ENCODE assay signal across 8 mouse cellular contexts in genomic region chr11:65788154-65788553, GRCm38 (mm10). TPM values are rescaled to one million over a fixed set of nuclear protein-coding genes. Genes with fewer than 3 reads are reported as not detected.
A peak's percentile ranks its signal among the peaks of the same experiment; 100 is the strongest.
DNase-seq lines count a peak whose midpoint lies in the region; ATAC-seq and TF ChIP-seq lines count a peak whose summit lies in the region.

TSS of gene Map2k4 (minus strand) at chr11:65788297.

- H3K9ac ChIP-seq in forebrain, embryonic 16.5 days (replicated peaks; ENCODE audit: low read depth, low read length): peak within 1 kb of the TSS; percentile 98
- H3K9ac ChIP-seq in lung, embryonic 14.5 days: peak within 1 kb of the TSS; percentile 97

- H3K27me3 ChIP-seq in forebrain, embryonic 16.5 days (replicated peaks; ENCODE audit: control insufficient read depth, insufficient read depth, low read length): no peaks in the 10 kb centered on the region
- H3K27me3 ChIP-seq in lung, embryonic 14.5 days (ENCODE audit: insufficient read depth, low read length): no peaks in the 10 kb centered on the region
- H3K27me3 ChIP-seq in thymus, adult 2 months (ENCODE audit: control insufficient read depth, insufficient read depth, low read length): no peaks in the 10 kb centered on the region

- TF ChIP-seq CTCF in layer of hippocampus, adult 2 months (conservative IDR thresholded peaks at IDR 0.05): no peak
- no peak for TF ChIP-seq CTCF in lung, embryonic 14.5 days (IDR thresholded peaks at IDR 0.05; ENCODE audit: low read depth)
- no peak for TF ChIP-seq CTCF in olfactory bulb, adult 2 months (IDR thresholded peaks at IDR 0.05; ENCODE audit: insufficient read depth, low read depth, low read length)
- peak; percentile 57; the same call in 1 of the 2 replicates for TF ChIP-seq CTCF in thymus, adult 2 months (IDR thresholded peaks at IDR 0.05; ENCODE audit: borderline replicate concordance, control insufficient read depth, extremely low read depth, insufficient read depth, low read length, poor library complexity)

- peak; percentile 100 for ATAC-seq in forebrain, embryonic 16.5 days
- ATAC-seq in lung, embryonic 14.5 days (ENCODE audit: insufficient read depth): peak; percentile 99

- peak within 1 kb of the TSS; percentile 93 for H3K4me3 ChIP-seq in forebrain, embryonic 16.5 days (replicated peaks; ENCODE audit: low read length)
- H3K4me3 ChIP-seq in layer of hippocampus, adult 2 months: peak within 1 kb of the TSS; percentile 84
- peak within 1 kb of the TSS; percentile 98 for H3K4me3 ChIP-seq in lung, embryonic 14.5 days (ENCODE audit: low read depth, low read length)
- H3K4me3 ChIP-seq in olfactory bulb, adult 2 months (ENCODE audit: insufficient read depth, low read depth, low read length): peak within 1 kb of the TSS; percentile 92
- peak within 1 kb of the TSS; percentile 61 for H3K4me3 ChIP-seq in thymus, adult 2 months (ENCODE audit: control insufficient read depth, insufficient read depth, low read length)

- H3K9me3 ChIP-seq in forebrain, embryonic 16.5 days (ENCODE audit: control insufficient read depth, low read length): no peaks in the 10 kb centered on the region
- no peaks in the 10 kb centered on the region for H3K9me3 ChIP-seq in lung, embryonic 14.5 days (ENCODE audit: low read depth, low read length)

- intact Hi-C loops in heart, postnatal 36 days (cut with DNase I): loop anchor here (1.0 to 5.0 kb wide), 2 partner anchors 19 to 36 kb away; partner anchors contain the start of gene Zkscan6

- peaks cover 15% of the 10 kb centered on the region for H3K4me1 ChIP-seq in forebrain, embryonic 16.5 days (replicated peaks; ENCODE audit: control insufficient read depth, insufficient read depth, low read length)
- peaks cover 7% of the 10 kb centered on the region for H3K4me1 ChIP-seq in lung, embryonic 14.5 days (ENCODE audit: insufficient read depth)
- no peaks in the 10 kb centered on the region for H3K4me1 ChIP-seq in olfactory bulb, adult 2 months (ENCODE audit: control insufficient read depth, insufficient read depth, low read length)
- peaks cover 5% of the 10 kb centered on the region; the same call in 1 of the 2 replicates for H3K4me1 ChIP-seq in thymus, adult 2 months (replicated peaks; ENCODE audit: control insufficient read depth, insufficient read depth, low read length)

- peak; percentile 97 for TF ChIP-seq POLR2A in olfactory bulb, adult 2 months (IDR thresholded peaks at IDR 0.05; ENCODE audit: insufficient read depth, low read depth, low read length)
- peak; percentile 98 for TF ChIP-seq POLR2A in thymus, adult 2 months (IDR thresholded peaks at IDR 0.05; ENCODE audit: control insufficient read depth, extremely low read depth, insufficient read depth, low read length, poor library complexity)

- DNase-seq in ES-CJ7 (ENCODE audit: low read depth, low spot score): peak; percentile 91
- DNase-seq in cerebellum, adult 11-12 months: peak; percentile 93
- DNase-seq in heart, postnatal 36 days: peak; percentile 92 to 95
- DNase-seq in layer of hippocampus, adult 2 months (ENCODE audit: low spot score in 2 of 2): peak; percentile 92 to 96
- peak; percentile 96 for DNase-seq in lung, embryonic 14.5 days
- DNase-seq in thymus, adult 2 months: peak; percentile 95

- peak within 1 kb of the TSS; percentile 92 for H3K4me2 ChIP-seq in forebrain, embryonic 16.5 days (ENCODE audit: low read length)
- H3K4me2 ChIP-seq in lung, embryonic 14.5 days: peak within 1 kb of the TSS; percentile 84

- no peaks in the 10 kb centered on the region for H3K36me3 ChIP-seq in forebrain, embryonic 16.5 days (ENCODE audit: control insufficient read depth, insufficient read depth)
- H3K36me3 ChIP-seq in lung, embryonic 14.5 days (ENCODE audit: insufficient read depth): no peaks in the 10 kb centered on the region
- H3K36me3 ChIP-seq in thymus, adult 2 months (ENCODE audit: control insufficient read depth, insufficient read depth, low read length): no peaks in the 10 kb centered on the region

- peak within 1 kb of the TSS; percentile 87 for H3K27ac ChIP-seq in forebrain, embryonic 16.5 days (ENCODE audit: low read length)
- H3K27ac ChIP-seq in layer of hippocampus, adult 2 months: peak within 1 kb of the TSS; percentile 99
- H3K27ac ChIP-seq in lung, embryonic 14.5 days (ENCODE audit: low read depth): peak within 1 kb of the TSS; percentile 88
- H3K27ac ChIP-seq in olfactory bulb, adult 2 months (ENCODE audit: insufficient read depth, low read depth, low read length): 0 out of 2 replicates have a peak within 1 kb of the TSS, but pooled peaks have one; percentile 34
- H3K27ac ChIP-seq in thymus, adult 2 months (ENCODE audit: control insufficient read depth, insufficient read depth, low read length): no peak within 1 kb of the TSS

- 0% methylated on average over 36 of the region's 36 CpGs for WGBS in forebrain, embryonic 16.5 days
- WGBS in lung, embryonic 14.5 days: 0% methylated on average over 30 of the region's 36 CpGs
- 0% methylated on average over 36 of the region's 36 CpGs for WGBS in olfactory bulb, adult 2 months
- under 1% methylated on average over 36 of the region's 36 CpGs for WGBS in thymus, adult 2 months

RNA-seq across cellular contexts. Expression of gene Map2k4, which starts in this region (rescaled TPM):
- polyA plus RNA-seq in forebrain, embryonic 16.5 days (2015; fragmentation: Nextera tagmentation; extraction: Ambion mirVana): 90.3 and 91.3 TPM in 2 replicates
- total RNA-seq in heart, postnatal 36 days (2021): 10 to 100 TPM; 42.5 to 44.8 TPM
- total RNA-seq in layer of hippocampus, adult 2 months (2021): 100 to 1,000 TPM; 195 to 202 TPM
- polyA plus RNA-seq in lung, embryonic 14.5 days (2014; fragmentation: Nextera tagmentation; extraction: Ambion mirVana): 71.5 and 74.8 TPM in 2 replicates
- polyA plus RNA-seq in olfactory bulb, adult 2 months (2012; ENCODE audit: insufficient read depth, insufficient read length, low replicate concordance, missing spikeins): not detected in 2 replicates
- polyA plus RNA-seq in thymus, adult 2 months (2012; rRNA removed): 17.8 and 18.5 TPM in 2 replicates

Comparison
In these comparisons a context has a peak if more than half of its experiments do, and no peak if none do; other contexts are left out.
1. RNA of gene Map2k4 (total RNA-seq): 195 to 202 TPM in layer of hippocampus, adult 2 months; 42.5 to 44.8 TPM in heart, postnatal 36 days; every median in the first group is over 4 times any median in the second.
2. Peak in every context shown above with its lines, with median percentiles within 50 percentile points of each other: DNase-seq and H3K4me3 ChIP-seq.